Mouse (Mus musculus) midbrain, embryonic 13.5 days (tissue): ENCODE measurements at regions not wholly inside any gene's neighbourhood (a gene's known extent, or its start where the extent isn't known, plus 50 kb on each side); places are given as distances from the start of the nearest gene placed in this dataset.

ENCODE experiments used
- ATAC-seq: fragments of 200-750 bp; cut with Nextera tagmentation; 2 replicates; pipeline ENCODE4 v1.8.0; 2017; ENCODE audit warnings: mild to moderate bottlenecking, moderate TSS enrichment, moderate library complexity
- H3K27ac ChIP-seq: fragments of 300-500 bp; sonication (generic); 2 replicates; pipeline ENCODE4 v1.5.1; 2015; ENCODE audit warnings: inconsistent platforms, mild to moderate bottlenecking, moderate library complexity
- H3K27me3 ChIP-seq: fragments of 300-500 bp; sonication (generic); 2 replicates; pipeline ENCODE4 v1.6.1; 2015; ENCODE audit warnings: mild to moderate bottlenecking, inconsistent platforms
- H3K36me3 ChIP-seq: fragments of 300-500 bp; sonication (generic); 2 replicates; pipeline ENCODE4 v1.6.1; 2015; ENCODE audit warnings: mild to moderate bottlenecking, inconsistent platforms
- H3K4me1 ChIP-seq: fragments of 300-500 bp; sonication (generic); replicated peaks from 2 replicates; pipeline ENCODE4 v1.6.1; 2015; ENCODE audit warnings: inconsistent platforms
- H3K4me2 ChIP-seq: fragments of 300-500 bp; sonication (generic); replicated peaks from 2 replicates; pipeline ENCODE4 v1.6.1; 2015; ENCODE audit warnings: moderate library complexity, mild to moderate bottlenecking, inconsistent platforms
- H3K4me3 ChIP-seq: fragments of 300-500 bp; sonication (generic); replicated peaks from 2 replicates; pipeline ENCODE4 v1.5.1; 2015; ENCODE audit warnings: mild to moderate bottlenecking, inconsistent platforms
- H3K9ac ChIP-seq: fragments of 300-500 bp; sonication (generic); replicated peaks from 2 replicates; pipeline ENCODE4 v1.6.1; 2015; ENCODE audit warnings: mild to moderate bottlenecking, inconsistent platforms
- H3K9me3 ChIP-seq: fragments of 300-500 bp; sonication (generic); 2 replicates; pipeline ENCODE4 v1.6.1; 2016; ENCODE audit warnings: mild to moderate bottlenecking, inconsistent platforms
- WGBS: fragments of 180-500 bp; shearing (Covaris S2); methylation state at CpG from one replicate; pipeline ENCODE4 v1.1.7; 2015; 5-methylcytosine and 5-hydroxymethylcytosine counted together

DNA sequence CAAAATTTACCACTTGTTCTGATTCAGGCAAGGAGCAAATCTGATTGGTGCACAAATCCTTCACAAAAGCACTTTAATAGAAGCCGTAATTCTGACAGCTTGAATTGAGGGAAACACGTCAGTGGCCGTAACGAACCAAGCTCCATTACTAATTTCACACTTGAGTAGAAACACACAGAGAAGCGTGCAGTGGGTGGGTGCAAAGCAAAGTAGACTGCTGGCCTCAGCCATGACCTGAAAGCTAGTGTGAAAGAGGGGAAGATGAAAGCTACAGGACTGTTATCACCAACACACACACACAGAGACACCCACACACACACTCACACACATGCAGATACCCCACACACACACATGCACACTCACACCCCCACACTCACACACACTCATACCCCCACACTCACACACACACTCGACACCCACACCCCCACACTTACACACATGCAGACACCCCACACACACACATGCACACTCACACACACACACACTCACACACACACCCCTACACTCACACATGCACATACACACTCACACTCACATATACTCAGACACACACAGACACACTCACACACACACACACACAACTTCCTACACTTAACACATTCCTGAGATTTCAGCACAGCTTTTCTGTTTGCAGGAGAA, 248.8 kb upstream of the Gpc5 start:
- no peaks in the 10 kb centered on the region for H3K9me3 ChIP-seq
- H3K4me1 ChIP-seq: 0 out of 2 replicates have a peak, but pooled peaks cover 5% of the 10 kb centered on the region
- whole genome bisulfite sequencing: 32% methylated on average over 6 of the region's 6 CpGs
- H3K36me3 ChIP-seq: no peaks in the 10 kb centered on the region
- no peak overlapping the region for H3K4me3 ChIP-seq
- no peak overlapping the region for H3K9ac ChIP-seq
- no peak overlapping the region for H3K4me2 ChIP-seq
- peak; percentile 62 for ATAC-seq
- H3K27ac ChIP-seq: no peak overlapping the region
- H3K27me3 ChIP-seq: no peaks in the 10 kb centered on the region

DNA sequence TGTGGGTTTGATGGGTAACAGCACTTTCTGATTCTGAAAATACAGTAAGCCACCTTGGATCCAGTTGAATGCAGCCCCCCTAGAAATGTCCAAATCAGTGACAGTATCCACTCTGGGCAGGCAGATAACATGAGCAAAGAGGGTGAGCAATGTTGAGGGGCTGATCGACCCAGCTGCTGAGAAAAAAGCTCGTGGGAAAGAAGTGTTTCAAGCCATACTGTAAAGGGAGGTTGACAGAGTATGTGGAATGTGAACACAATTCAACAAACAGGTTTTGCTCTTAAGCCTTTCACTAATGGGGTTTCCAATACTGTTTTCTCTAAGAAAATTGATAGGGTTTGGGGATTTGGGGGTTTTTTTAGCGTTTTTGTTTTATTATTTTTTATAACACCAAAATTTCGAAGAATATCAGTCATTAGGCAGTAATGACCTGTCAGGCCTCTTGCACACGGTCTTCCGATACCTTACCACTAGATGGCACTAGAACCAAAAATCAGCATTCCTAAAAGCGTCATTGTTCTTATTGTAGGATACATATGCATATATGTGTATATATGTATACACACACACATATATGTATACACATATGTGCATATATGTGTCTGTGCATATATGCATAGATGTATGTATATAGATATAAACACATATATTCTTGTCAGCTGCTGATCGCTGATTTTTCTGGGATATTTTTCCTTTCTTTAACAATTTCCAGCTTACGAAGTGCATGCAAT, 237.5 kb upstream of the Gpc5 start:
- Histone ChIP-seq H3K27me3 (peaks cover 7% of the 10 kb centered on the region; the same call in 1 of the 2 replicates), H3K4me3 (no peak overlapping the region), H3K9me3 (no peaks in the 10 kb centered on the region), H3K4me1 (peaks cover 15% of the 10 kb centered on the region), H3K9ac (no peak overlapping the region), H3K27ac (no peak overlapping the region), H3K36me3 (no peaks in the 10 kb centered on the region), H3K4me2 (0 out of 2 replicates have a peak overlapping the region, but pooled peaks have one; percentile 0)
- ATAC-seq: peak; percentile 73
- WGBS: 25% methylated on average over 9 of the region's 9 CpGs

- WGBS: 16% methylated on average over 12 of the region's 12 CpGs
- no peak overlapping the region for H3K27ac ChIP-seq
- no peak overlapping the region for H3K9ac ChIP-seq
- no peaks in the 10 kb centered on the region for H3K9me3 ChIP-seq
- no peak for ATAC-seq
- peaks cover 7% of the 10 kb centered on the region; the same call in 1 of the 2 replicates for H3K27me3 ChIP-seq
- 0 out of 2 replicates have a peak overlapping the region, but pooled peaks have one; percentile 0 for H3K4me2 ChIP-seq
- H3K4me1 ChIP-seq: peaks cover 15% of the 10 kb centered on the region
- no peak overlapping the region for H3K4me3 ChIP-seq
- no peaks in the 10 kb centered on the region for H3K36me3 ChIP-seq
Measured at GRCm38 (mm10) chr14:114855055-114855740, 236.8 kb upstream of the Gpc5 start.

GRCm38 (mm10) chr14:114855746-114856145, 236.3 kb upstream of the Gpc5 start:
- H3K9me3 ChIP-seq: no peaks in the 10 kb centered on the region
- no peak overlapping the region for H3K4me2 ChIP-seq
- WGBS: 45% methylated on average over 3 of the region's 3 CpGs
- no peak overlapping the region for H3K9ac ChIP-seq
- ATAC-seq: no peak
- H3K27me3 ChIP-seq: peaks cover 7% of the 10 kb centered on the region; the same call in 1 of the 2 replicates
- no peaks in the 10 kb centered on the region for H3K36me3 ChIP-seq
- peaks cover 15% of the 10 kb centered on the region for H3K4me1 ChIP-seq
- H3K4me3 ChIP-seq: no peak overlapping the region
- H3K27ac ChIP-seq: no peak overlapping the region

DNA sequence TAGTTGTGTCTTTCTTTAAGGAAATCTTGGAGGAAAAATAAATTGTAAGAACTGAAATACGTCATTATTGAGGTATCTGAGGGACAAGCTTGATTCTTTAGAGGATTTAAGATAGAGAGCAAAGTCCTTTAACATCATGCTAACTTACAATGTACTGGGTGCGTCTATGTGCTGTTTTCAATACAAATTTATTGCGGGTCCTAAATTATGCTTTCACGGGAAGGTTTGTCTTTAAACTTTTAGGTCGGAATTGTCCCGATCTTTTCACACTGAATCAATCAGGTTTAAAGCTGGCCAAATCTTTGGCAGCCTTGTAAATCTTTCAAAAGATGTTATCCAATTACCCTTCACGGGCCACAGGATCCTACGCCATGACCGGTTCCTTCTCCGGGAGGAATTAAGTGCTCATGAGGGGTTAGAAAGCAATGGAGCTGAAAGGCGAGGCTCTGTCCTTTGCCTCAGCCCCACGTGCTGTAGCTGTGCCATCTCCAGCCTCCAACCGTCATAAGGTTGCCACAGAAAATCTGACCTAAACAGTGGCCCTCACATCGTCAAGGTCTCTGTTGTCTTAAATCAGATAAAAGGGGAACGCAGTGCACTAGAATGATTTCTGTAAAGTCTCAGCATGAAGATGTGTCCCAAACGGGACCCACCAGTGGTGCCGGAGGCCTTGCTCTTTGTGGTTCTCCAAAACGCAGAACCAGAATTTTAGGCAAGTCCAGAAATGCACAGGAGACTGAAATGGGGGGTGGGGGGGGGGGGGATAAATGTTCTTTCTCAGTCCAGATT, 235.6 kb upstream of the Gpc5 start:
- H3K27ac ChIP-seq: no peak overlapping the region
- 11% methylated on average over 18 of the region's 18 CpGs for WGBS
- ATAC-seq: peak; percentile 51
- H3K4me1 ChIP-seq: peaks cover 15% of the 10 kb centered on the region
- peaks cover 7% of the 10 kb centered on the region; the same call in 1 of the 2 replicates for H3K27me3 ChIP-seq
- H3K36me3 ChIP-seq: no peaks in the 10 kb centered on the region
- H3K9ac ChIP-seq: no peak overlapping the region
- no peaks in the 10 kb centered on the region for H3K9me3 ChIP-seq
- H3K4me2 ChIP-seq: peak overlapping the region; percentile 21
- no peak overlapping the region for H3K4me3 ChIP-seq

DNA sequence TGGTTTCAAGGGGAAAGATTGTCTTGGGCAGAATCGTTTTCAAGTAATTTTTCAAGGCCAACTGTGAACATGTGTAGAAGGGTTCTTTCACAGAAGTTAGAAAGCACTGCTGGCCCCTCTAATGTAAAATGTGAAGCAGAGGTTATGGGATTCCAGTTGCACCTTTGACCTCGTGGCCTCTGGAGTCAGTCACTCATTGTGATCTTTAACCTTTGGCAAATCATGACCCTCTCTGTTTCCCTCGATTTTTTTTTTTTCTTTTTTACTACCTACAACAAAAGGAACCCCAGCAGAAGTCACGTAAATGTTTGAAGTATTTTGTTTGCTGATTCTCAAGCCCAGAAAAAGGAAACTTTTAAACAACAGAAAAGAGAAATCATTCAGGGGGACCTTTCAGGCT, 234.8 kb upstream of the Gpc5 start:
- no peak overlapping the region for H3K27ac ChIP-seq
- H3K27me3 ChIP-seq: peaks cover 7% of the 10 kb centered on the region; the same call in 1 of the 2 replicates
- H3K4me2 ChIP-seq: no peak overlapping the region
- no peak overlapping the region for H3K4me3 ChIP-seq
- no peak overlapping the region for H3K9ac ChIP-seq
- H3K4me1 ChIP-seq: peaks cover 15% of the 10 kb centered on the region
- H3K36me3 ChIP-seq: no peaks in the 10 kb centered on the region
- no peaks in the 10 kb centered on the region for H3K9me3 ChIP-seq
- 8% methylated on average over 4 of the region's 4 CpGs for WGBS
- ATAC-seq: no peak

DNA sequence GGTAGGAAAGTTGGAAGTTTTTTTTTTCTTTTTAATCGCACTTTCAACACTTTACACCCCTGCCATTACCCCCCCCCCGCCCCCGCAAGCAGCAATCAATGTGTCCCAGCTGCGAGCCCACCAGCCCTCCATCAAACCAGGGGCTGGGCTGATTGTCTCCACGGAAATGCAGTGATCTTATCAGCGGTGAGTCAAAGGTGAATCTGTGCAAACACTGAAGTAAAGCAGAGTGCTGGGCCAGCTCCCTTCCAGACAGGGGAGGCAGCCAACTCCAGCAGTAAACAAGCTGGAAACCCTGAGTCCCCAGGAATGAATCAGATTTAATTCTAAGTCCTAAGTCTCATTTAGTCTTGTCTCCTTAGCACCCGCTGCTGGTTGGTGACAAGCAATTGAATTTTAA, 234.3 kb upstream of the Gpc5 start:
- no peak overlapping the region for H3K4me3 ChIP-seq
- H3K9ac ChIP-seq: no peak overlapping the region
- no peaks in the 10 kb centered on the region for H3K9me3 ChIP-seq
- no peak overlapping the region for H3K27ac ChIP-seq
- 4% methylated on average over 7 of the region's 7 CpGs for WGBS
- ATAC-seq: no peak
- H3K27me3 ChIP-seq: peaks cover 7% of the 10 kb centered on the region; the same call in 1 of the 2 replicates
- no peaks in the 10 kb centered on the region for H3K36me3 ChIP-seq
- H3K4me2 ChIP-seq: no peak overlapping the region
- H3K4me1 ChIP-seq: peaks cover 15% of the 10 kb centered on the region

GRCm38 (mm10) chr14:114863585-114863984, 228.4 kb upstream of the Gpc5 start:
- WGBS: 59% methylated on average over 4 of the region's 4 CpGs
- ATAC-seq: no peak

DNA sequence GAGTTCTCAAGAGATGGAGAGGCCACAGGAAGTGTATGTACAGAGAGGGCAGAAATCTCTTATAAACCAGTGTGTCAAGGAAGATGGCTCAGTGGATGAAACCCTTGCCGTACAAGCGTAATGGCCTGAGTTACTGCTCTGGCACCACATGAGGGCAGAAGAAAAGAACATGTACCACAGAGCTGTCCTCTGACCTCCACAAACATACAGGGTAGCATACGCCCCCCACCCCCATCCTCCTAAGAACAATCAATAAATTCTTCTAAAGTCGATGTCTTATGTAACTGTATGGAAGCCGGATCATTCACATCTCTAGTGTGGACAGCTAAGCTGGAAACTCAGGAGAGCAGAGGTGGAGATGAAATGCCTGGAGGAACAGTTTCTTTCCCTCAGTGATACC, 227.9 kb upstream of the Gpc5 start:
- no peaks in the 10 kb centered on the region for H3K36me3 ChIP-seq
- H3K9me3 ChIP-seq: no peaks in the 10 kb centered on the region
- no peak overlapping the region for H3K9ac ChIP-seq
- no peaks in the 10 kb centered on the region for H3K27me3 ChIP-seq
- ATAC-seq: no peak
- no peaks in the 10 kb centered on the region for H3K4me1 ChIP-seq
- H3K4me2 ChIP-seq: no peak overlapping the region
- no peak overlapping the region for H3K27ac ChIP-seq
- H3K4me3 ChIP-seq: no peak overlapping the region
- 97% methylated on average over 5 of the region's 5 CpGs for WGBS

More at GRCm38 (mm10) chr14:114863585-114863984, 228.4 kb upstream of the Gpc5 start:
- Histone ChIP-seq H3K9ac (no peak overlapping the region), H3K9me3 (no peaks in the 10 kb centered on the region), H3K36me3 (no peaks in the 10 kb centered on the region), H3K4me2 (no peak overlapping the region), H3K27me3 (no peaks in the 10 kb centered on the region), H3K27ac (no peak overlapping the region), H3K4me3 (no peak overlapping the region), H3K4me1 (no peaks in the 10 kb centered on the region)

DNA sequence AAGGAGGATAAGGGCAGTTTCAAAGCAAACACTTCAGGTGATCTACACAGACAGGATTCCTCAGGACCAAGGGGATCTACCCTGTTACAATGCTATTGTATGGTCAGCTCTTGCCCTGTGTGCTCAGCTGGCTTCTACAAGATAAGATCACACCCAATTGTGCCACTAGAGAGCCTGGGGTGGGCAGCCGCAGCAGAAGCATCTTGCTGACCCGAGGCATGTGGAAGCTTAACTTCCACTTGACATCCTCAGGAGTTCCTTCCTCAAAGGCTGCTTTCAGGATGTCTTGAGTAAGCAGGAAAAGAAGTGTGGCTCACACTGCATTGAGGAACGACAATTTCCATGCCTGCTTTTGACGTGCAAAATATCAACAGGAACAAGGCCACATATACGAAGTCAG, 222.8 kb upstream of the Gpc5 start:
- Histone ChIP-seq H3K4me1 (no peaks in the 10 kb centered on the region), H3K4me3 (no peak overlapping the region), H3K27ac (no peak overlapping the region), H3K27me3 (no peaks in the 10 kb centered on the region), H3K9me3 (no peaks in the 10 kb centered on the region), H3K36me3 (no peaks in the 10 kb centered on the region), H3K9ac (no peak overlapping the region), H3K4me2 (no peak overlapping the region)
- no peak for ATAC-seq
- WGBS: 48% methylated on average over 5 of the region's 5 CpGs

- ATAC-seq: no peak
- Histone ChIP-seq H3K4me1 (0 out of 2 replicates have a peak, but pooled peaks cover 4% of the 10 kb centered on the region), H3K9ac (no peak overlapping the region), H3K4me3 (no peak overlapping the region), H3K9me3 (no peaks in the 10 kb centered on the region), H3K27ac (no peak overlapping the region), H3K4me2 (no peak overlapping the region), H3K27me3 (no peaks in the 10 kb centered on the region), H3K36me3 (no peaks in the 10 kb centered on the region)
- 56% methylated on average over 3 of the region's 3 CpGs for WGBS
Measured at GRCm38 (mm10) chr14:114875101-114875500, 216.9 kb upstream of the Gpc5 start.
